Mouse (Mus musculus) urinary bladder, postnatal 25 days (tissue): ENCODE measurements at regions not wholly inside any gene's neighbourhood (a gene's known extent, or its start where the extent isn't known, plus 50 kb on each side); places are given as distances from the start of the nearest gene placed in this dataset.

Experiments
- DNase-seq: peaks from one replicate; pipeline ENCODE4 v3.0.0; 2022; ENCODE audit warnings: low spot score

DNA sequence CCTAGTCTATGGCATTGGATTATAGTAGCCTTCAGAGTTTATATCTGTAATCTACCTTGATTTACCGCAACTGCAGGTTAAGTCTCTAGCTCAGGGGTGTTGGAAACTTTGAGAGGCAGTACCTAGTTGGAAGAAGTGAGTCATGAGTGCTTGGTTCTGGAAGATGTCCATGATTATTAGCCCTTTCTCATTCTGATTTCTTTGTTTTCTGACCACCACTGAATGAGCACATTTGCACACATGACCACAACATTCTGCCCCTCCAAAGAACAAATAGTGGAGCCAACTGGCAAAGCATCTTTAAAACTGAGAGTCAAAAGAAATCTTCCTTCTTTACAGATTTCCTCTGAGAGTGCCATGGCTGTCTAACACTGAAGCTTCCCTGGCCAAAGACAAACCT is 95.5 kb upstream of the Dcn start:
- no peak for DNase-seq

DNA sequence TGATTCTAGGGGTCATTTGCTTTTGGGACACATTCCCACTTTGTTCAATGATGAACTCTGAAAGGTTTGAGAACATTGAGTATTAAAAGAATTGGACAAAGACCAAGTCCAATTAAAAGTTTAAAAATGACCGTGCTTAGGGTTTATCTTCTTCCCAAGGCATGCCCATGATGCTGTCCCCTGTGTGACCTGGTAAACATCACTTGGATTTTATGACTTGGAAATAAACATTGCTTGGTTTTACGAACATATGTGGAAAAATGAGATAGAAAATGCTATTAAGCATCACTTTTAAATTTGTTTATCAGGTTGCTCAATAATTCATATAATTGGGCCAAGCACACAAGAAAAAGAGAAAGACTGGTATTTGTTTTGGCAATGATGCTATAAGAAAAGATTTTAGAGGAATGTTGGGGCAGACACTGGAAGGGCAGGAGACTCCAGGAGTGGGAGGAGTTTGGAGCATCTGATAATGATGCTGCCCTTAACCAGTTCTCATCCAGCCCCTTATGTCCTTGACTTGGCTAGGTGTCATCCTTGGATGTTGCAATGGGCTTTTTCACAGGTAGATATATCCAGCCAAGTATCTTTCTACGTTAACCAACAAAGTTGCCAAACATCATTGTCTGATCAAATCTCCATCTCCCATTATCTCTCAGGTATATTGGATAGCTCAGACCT is 92.1 kb upstream of the Dcn start:
- DNase-seq, result no peak

DNA sequence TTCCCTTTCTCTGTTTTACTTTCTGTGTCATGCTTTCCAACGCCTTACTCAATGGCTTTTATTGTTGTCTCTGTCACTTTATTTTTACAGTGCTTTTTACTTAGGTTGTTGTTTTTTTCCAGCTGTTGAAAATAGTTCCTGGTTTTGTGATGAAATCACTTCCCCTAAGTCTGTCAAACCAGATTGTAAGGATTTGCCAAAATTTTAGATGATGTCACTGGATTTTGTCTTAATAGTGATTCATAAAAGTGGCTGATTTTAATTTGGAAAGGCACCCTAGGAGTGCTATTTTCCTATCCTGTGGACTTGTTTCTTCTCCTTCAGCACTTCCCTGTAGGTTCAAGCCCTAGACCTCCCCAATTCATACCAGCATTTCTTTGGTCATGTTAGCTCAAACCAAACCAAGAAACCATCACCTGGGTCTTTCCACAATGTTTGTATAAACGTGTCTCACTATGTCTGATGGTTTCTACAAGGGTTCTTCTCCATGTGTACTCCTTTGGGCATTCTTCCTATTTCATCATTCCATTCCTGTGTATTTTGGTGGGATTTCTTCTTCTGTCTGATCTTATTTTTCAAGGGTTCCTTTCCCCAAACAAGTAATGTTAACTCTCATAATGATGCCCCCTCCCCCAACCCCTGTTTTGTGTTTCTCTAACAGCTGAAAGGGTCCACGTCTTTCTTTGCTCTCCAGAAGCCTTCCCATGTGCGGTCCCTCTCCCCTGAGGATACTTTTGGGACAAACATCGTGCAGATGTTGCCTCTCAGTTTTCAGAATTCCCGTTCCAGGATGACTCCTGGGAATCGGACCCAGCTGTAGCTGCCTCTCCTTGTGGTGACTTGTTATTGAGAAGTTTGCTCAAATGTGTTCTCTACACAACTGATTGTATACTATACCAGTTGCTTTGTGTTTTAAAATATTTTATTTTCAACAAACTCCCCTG is 89.5 kb upstream of the Dcn start:
- no peak for DNase-seq

DNA sequence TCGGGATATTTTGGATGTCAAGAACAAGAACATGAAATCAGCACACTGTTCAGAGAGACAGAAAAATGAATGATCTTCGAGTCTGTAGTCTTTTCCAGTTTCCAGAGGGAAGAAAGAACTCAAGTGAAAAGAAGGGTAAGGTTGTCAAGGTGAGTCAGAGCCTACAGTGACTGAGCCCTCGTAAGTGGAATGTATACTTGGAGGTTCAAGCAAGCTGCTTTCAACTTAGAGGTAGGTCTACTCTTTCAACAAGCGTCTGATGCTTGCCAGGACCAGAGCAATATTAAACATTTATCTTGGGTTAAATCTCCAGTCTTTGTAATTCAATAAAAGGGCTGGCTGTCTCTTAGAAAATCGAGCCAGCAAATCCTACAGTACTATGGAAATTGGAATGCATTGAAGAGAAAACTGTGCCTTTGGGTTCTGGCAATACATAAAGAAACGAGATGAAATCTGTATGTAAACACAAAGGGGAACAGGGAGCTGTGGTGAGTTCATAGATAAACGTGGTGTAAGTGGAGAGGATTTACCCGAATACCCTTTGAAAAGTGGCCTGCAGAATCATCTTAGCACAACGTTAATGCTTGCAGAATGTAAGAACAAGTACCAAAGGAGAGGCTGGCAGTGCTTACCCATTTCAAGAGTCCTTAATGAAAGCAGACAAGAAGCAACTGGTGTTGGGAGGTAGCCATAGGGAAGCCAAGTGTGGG is 82.2 kb upstream of the Dcn start:
- no peak for DNase-seq

DNA sequence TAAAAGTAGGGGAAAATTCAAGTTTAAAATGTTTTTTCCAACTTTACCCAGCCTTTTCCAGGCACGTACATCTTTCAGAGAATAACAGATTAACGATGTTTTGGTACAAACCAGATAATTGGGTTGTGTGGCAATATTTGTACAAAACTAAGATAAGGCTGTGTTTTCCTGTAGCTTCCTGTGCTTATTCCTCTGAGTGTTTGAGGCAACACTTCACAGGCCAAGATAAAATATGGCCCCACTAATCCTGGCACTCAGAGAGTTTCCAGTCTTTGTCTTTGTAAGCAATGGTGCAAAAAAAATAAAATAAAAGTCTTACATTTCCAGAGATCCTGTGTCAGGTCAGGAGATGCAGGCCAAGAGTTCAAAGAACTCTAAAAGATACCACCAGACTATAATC is 81.5 kb upstream of the Dcn start:
- DNase-seq, result no peak

DNA sequence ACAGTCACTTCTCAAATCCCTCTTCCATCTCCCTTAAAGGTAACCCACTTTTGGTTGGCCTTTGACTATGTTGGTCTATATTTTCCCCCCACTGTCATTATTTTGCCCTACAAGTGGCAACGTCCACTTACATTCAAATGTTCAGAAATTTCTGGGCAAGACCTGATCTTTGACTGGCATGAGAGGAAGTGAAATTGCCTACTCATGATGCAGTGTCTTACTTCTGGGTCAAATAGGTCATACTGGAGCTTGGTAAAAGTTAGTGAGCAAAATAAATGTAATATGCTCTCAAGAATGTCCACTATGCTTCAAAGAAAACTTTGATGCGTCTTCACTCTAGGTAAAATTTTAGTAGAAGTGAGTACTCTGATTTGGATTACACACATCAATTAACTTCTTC is 76.9 kb upstream of the Dcn start:
- DNase-seq, result no peak

DNA sequence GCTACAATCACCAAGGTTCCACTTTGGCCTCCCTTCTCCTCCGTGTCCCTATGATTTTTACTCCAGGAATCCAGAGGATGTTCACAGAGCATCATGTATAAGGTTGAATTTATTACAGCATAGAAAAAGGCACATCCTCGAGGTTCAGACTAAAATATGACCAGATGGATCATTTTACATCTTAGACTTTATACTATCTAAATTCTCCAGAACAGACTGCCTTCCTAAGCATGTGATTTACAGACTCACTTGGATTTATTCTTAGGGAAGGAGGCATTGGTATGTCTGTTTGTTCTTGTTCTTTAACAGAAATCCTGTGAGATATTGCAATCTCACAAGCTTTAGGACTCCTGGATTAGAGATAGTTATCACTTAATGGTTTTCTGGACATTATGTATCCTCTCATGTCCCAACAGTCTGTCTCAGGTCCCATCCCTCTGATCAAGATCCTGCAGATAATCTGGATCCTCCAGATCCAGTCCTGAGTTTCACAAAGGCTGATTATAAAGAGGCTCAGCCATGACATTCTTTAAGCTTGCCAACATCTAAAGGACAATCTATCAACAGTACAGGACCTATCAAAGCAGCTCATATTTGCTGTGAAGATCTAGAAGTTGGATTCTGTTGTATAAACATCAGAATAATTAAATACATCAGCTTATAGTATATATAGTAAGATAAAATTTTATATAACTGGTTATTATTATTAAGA is 75.2 kb upstream of the Dcn start:
- no peak for DNase-seq

DNA sequence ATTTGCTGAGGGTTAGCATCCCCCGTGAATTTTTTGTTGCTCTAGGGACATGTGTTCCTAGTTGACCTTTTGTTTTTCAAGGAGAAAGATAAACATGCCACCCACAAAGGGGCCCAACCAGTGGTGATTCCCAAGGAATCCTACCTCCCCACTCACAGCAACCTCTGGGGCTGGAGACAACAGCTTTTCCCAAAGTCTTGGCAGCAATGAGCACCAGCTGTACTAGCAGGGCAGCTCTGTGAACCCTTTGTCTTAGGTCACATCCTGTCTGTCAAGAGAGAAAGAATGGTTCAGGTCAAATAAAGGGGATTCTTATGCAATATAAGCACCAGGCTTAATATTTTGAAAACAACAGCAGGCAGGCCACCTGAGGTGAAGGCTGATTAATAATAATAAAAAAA is 70.2 kb upstream of the Dcn start:
- no peak for DNase-seq

DNA sequence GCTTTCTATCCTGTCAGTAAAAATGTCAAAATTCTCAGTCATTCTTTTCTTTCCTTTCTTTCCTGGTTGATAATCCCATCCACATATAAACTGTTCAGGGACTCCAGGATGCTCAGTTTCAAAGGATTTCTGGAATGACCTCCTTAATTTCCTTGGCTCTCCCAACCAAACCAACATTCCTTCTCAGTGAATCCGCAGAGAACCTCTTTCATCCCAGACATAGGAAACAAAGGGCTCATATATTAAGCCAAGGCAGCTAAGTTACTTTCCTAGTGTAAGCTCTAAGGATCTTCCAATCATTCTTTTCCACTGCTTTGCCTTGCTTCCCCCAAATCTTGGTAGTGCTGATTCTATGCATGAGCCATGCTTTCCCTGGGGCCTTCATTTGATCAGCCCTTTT is 69.5 kb upstream of the Dcn start:
- DNase-seq, result no peak

DNA sequence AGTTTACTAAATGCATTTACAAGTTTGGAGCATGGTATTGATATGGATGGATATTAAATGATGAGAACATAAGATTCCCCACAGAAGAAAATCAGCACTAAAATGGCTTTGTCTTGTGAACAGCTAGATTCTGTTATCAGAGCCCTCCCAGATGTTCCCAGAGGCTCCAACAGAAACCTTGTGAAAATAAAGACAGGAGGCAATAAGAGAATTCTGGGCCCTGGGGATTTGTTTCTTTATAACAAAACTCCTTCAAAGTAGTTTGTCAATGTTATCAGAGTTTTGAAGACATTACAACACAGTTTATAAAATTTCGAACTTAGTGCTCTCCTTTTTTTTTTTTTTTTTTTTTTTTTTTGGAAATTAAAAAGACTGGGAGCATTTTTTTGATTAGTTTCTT is 56.8 kb upstream of the Dcn start:
- no peak for DNase-seq

DNA sequence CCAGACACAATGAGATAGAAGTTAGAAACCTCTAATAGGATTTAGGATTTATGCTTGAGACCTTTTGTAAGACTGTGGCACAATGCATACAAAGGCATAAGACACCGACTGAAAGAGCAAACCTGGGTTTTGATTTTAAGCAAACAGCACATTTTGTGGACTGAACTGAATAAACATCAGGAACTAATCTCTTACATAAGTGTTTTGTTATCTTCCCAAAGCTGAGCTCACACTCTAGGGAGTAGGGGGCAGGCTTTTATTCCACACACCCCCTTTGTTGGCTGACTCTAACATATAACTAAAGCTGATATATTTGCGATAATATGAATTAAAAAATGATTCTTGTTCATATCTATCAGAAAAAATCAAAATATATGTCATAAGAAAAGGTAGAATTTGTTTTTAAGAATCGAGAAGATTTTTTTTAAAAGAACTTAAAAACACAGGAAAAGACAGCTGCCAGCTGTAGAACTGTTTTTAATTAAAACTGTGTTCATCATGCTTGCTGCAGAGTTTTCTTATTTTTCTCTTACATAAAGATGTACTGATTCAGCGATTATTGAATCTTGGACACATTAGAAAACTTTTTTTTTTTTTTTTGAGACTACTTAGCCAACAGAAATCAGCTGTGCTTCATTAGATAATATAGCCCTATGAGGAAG is 56.2 kb upstream of the Dcn start:
- no peak for DNase-seq
